Comparison of ENCODE assay signal across 8 mouse cellular contexts in genomic region chr12:41485512-41486215, GRCm38 (mm10). TPM values are rescaled to one million over a fixed set of nuclear protein-coding genes. Genes with fewer than 3 reads are reported as not detected.
A peak's percentile ranks its signal among the peaks of the same experiment; 100 is the strongest.
DNase-seq lines count a peak whose midpoint lies in the region; ATAC-seq and TF ChIP-seq lines count a peak whose summit lies in the region.

No protein-coding gene starts in this region.

- TF ChIP-seq EP300 in lung, postnatal 0 days (IDR thresholded peaks at IDR 0.05): no peak

- H3K27ac ChIP-seq in hindbrain, embryonic 13.5 days: peak overlapping the region; percentile 94
- H3K27ac ChIP-seq in lung, postnatal 0 days (ENCODE audit: low read length): no peak overlapping the region

- peak; percentile 94 for ATAC-seq in hindbrain, embryonic 13.5 days (ENCODE audit: low FRiP score)
- peak; percentile 90 for ATAC-seq in lung, postnatal 0 days

- peak overlapping the region; percentile 63 for H3K4me3 ChIP-seq in hindbrain, embryonic 13.5 days
- peak overlapping the region; percentile 38 for H3K4me3 ChIP-seq in lung, postnatal 0 days (ENCODE audit: low read depth, low read length)

- no peaks in the 10 kb centered on the region for H3K36me3 ChIP-seq in hindbrain, embryonic 13.5 days
- no peaks in the 10 kb centered on the region for H3K36me3 ChIP-seq in lung, postnatal 0 days (ENCODE audit: insufficient read depth, low read length)

- DNase-seq in adipocyte (ENCODE audit: low spot score): peak; percentile 40
- DNase-seq in cerebellum, postnatal 10 days: peak; percentile 85 to 90
- peak; percentile 64 to 68 for DNase-seq in frontal cortex, postnatal 25 days (ENCODE audit: low spot score in 2 of 2)
- peak; percentile 84 for DNase-seq in layer of hippocampus, postnatal 36 days
- peak; percentile 70 for DNase-seq in lung, postnatal 0 days (ENCODE audit: low spot score)
- peak; percentile 89 to 94 for DNase-seq in right cerebral cortex, postnatal 10 days (ENCODE audit: low spot score in 2 of 2)
- no peak for DNase-seq in urinary bladder, adult 2 months (ENCODE audit: low spot score)

- no peak for TF ChIP-seq CTCF in lung, postnatal 0 days (IDR thresholded peaks at IDR 0.05)

- H3K9me3 ChIP-seq in hindbrain, embryonic 13.5 days: no peaks in the 10 kb centered on the region
- no peaks in the 10 kb centered on the region for H3K9me3 ChIP-seq in lung, postnatal 0 days (ENCODE audit: low read length)

- peaks cover 29% of the 10 kb centered on the region for H3K4me1 ChIP-seq in hindbrain, embryonic 13.5 days (replicated peaks)
- 0 out of 2 replicates have a peak, but pooled peaks cover 2% of the 10 kb centered on the region for H3K4me1 ChIP-seq in lung, postnatal 0 days (ENCODE audit: insufficient read depth, low read depth, low read length)

- H3K27me3 ChIP-seq in hindbrain, embryonic 13.5 days: no peaks in the 10 kb centered on the region
- no peaks in the 10 kb centered on the region for H3K27me3 ChIP-seq in lung, postnatal 0 days (replicated peaks; ENCODE audit: insufficient read depth, low read length)

- 7% methylated on average over 12 of the region's 12 CpGs for WGBS in hindbrain, embryonic 13.5 days
- 7% methylated on average over 12 of the region's 12 CpGs for WGBS in lung, postnatal 0 days

- H3K9ac ChIP-seq in hindbrain, embryonic 13.5 days: peak overlapping the region; percentile 84
- H3K9ac ChIP-seq in lung, postnatal 0 days (replicated peaks; ENCODE audit: low read depth): no peak overlapping the region

- peak overlapping the region; percentile 58 for H3K4me2 ChIP-seq in hindbrain, embryonic 13.5 days
- peak overlapping the region; percentile 67 for H3K4me2 ChIP-seq in lung, postnatal 0 days (replicated peaks; ENCODE audit: low read depth, low read length)

RNA-seq across cellular contexts. Expression of gene Lrrn3, which starts 0.6 kb away (rescaled TPM):
- polyA plus RNA-seq in hindbrain, embryonic 13.5 days (2015; fragmentation: Nextera tagmentation; extraction: Ambion mirVana): 95.7 and 97.7 TPM in 2 replicates
- total RNA-seq in layer of hippocampus, postnatal 36 days (2021): 10 to 100 TPM; 68.1 to 69.4 TPM
- 2.8 and 3.3 TPM in 2 replicates for polyA plus RNA-seq in lung, postnatal 0 days (2015; fragmentation: Nextera tagmentation; extraction: Ambion mirVana)
- 0.96 and 1.1 TPM in 2 replicates for polyA plus RNA-seq in urinary bladder, adult 2 months (2012; rRNA removed)

Comparison
In these comparisons a context has a peak if more than half of its experiments do, and no peak if none do; other contexts are left out.
1. RNA of gene Lrrn3, which starts 0.6 kb away (polyA plus RNA-seq): 95.7 to 97.7 TPM in hindbrain, embryonic 13.5 days; 2.8 to 3.3 TPM in lung, postnatal 0 days and 0.96 to 1.1 TPM in urinary bladder, adult 2 months; every median in the first group is over 10 times any median in the second.